Mouse (Mus musculus): Measurements from ENCODE around the gene Rpl26. TPM values are rescaled to one million over a fixed set of nuclear protein-coding genes. Genes with fewer than 3 reads are reported as not detected.

Rpl26 gene
- polyA plus RNA-seq (2016; fragmentation: Nextera tagmentation; extraction: Ambion mirVana), result 711 and 869 TPM in 2 replicates

GRCm38 (mm10) chr11:68901351-68902046 is at the start of gene Rpl26:
Gene Rpl26 (plus strand): TSS chr11:68901583.
- Histone ChIP-seq H3K4me1 (peaks cover 21% of the 10 kb centered on the region; the same call in 1 of the 2 replicates), H3K9me3 (no peaks in the 10 kb centered on the region), H3K27me3 (ENCODE audit: insufficient read depth, poor library complexity, severe bottlenecking) (no peaks in the 10 kb centered on the region), H3K4me3 (peak within 1 kb of the TSS; percentile 99), H3K36me3 (peaks cover 42% of the 10 kb centered on the region), H3K27ac (peak within 1 kb of the TSS; percentile 99)
- WGBS, result under 1% methylated on average over 52 of the region's 52 CpGs
- peak; percentile 98 for DNase-seq (ENCODE audit: low spot score)

- H3K27ac ChIP-seq, result peak overlapping the region; percentile 97
- H3K27me3 ChIP-seq (ENCODE audit: insufficient read depth, poor library complexity, severe bottlenecking), result no peaks in the 10 kb centered on the region
- H3K4me1 ChIP-seq, result peaks cover 24% of the 10 kb centered on the region
- no peak for DNase-seq (ENCODE audit: low spot score)
- H3K36me3 ChIP-seq, result no peaks in the 10 kb centered on the region
- H3K9me3 ChIP-seq, result no peaks in the 10 kb centered on the region
- 3% methylated on average over 13 of the region's 13 CpGs for WGBS
- peak overlapping the region; percentile 99 for H3K4me3 ChIP-seq
Observed at GRCm38 (mm10) chr11:68851644-68852485, 49.5 kb upstream of the Rpl26 start.

- Histone ChIP-seq H3K27me3 (ENCODE audit: insufficient read depth, poor library complexity, severe bottlenecking) (no peaks in the 10 kb centered on the region), H3K36me3 (no peaks in the 10 kb centered on the region), H3K27ac (peak overlapping the region; percentile 97), H3K9me3 (no peaks in the 10 kb centered on the region), H3K4me3 (peak overlapping the region; percentile 99), H3K4me1 (peaks cover 24% of the 10 kb centered on the region)
- WGBS, result under 1% methylated on average over 36 of the region's 36 CpGs
- DNase-seq (ENCODE audit: low spot score), result peak; percentile 85
Observed at GRCm38 (mm10) chr11:68852486-68852901, 48.9 kb upstream of the Rpl26 start.

GRCm38 (mm10) chr11:68852932-68853409 is 48.4 kb upstream of the Rpl26 start:
- peak overlapping the region; percentile 99 for H3K4me3 ChIP-seq
- DNase-seq (ENCODE audit: low spot score), result peak; percentile 100
- WGBS, result 0% methylated on average over 42 of the region's 42 CpGs
- H3K9me3 ChIP-seq, result no peaks in the 10 kb centered on the region
- H3K27ac ChIP-seq, result peak overlapping the region; percentile 97
- H3K36me3 ChIP-seq, result no peaks in the 10 kb centered on the region
- peaks cover 24% of the 10 kb centered on the region for H3K4me1 ChIP-seq
- H3K27me3 ChIP-seq (ENCODE audit: insufficient read depth, poor library complexity, severe bottlenecking), result no peaks in the 10 kb centered on the region

- H3K4me3 ChIP-seq, result peak overlapping the region; percentile 99
- DNase-seq (ENCODE audit: low spot score), result no peak
- no peaks in the 10 kb centered on the region for H3K27me3 ChIP-seq (ENCODE audit: insufficient read depth, poor library complexity, severe bottlenecking)
- H3K36me3 ChIP-seq, result no peaks in the 10 kb centered on the region
- H3K4me1 ChIP-seq, result peaks cover 24% of the 10 kb centered on the region
- WGBS, result 27% methylated on average over 14 of the region's 14 CpGs
- no peaks in the 10 kb centered on the region for H3K9me3 ChIP-seq
- H3K27ac ChIP-seq, result peak overlapping the region; percentile 97
Observed at GRCm38 (mm10) chr11:68853611-68854401, 47.6 kb upstream of the Rpl26 start.

- Histone ChIP-seq H3K27me3 (ENCODE audit: insufficient read depth, poor library complexity, severe bottlenecking) (no peaks in the 10 kb centered on the region), H3K4me1 (peaks cover 24% of the 10 kb centered on the region), H3K36me3 (no peaks in the 10 kb centered on the region), H3K9me3 (no peaks in the 10 kb centered on the region), H3K27ac (no peak overlapping the region), H3K4me3 (no peak overlapping the region)
- WGBS, result 86% methylated on average over 3 of the region's 3 CpGs
- no peak for DNase-seq (ENCODE audit: low spot score)
Observed at GRCm38 (mm10) chr11:68854621-68855020, 46.8 kb upstream of the Rpl26 start.

GRCm38 (mm10) chr11:68857329-68857728 is 44.1 kb upstream of the Rpl26 start:
- Histone ChIP-seq H3K4me3 (no peak overlapping the region), H3K9me3 (no peaks in the 10 kb centered on the region), H3K27ac (no peak overlapping the region), H3K27me3 (ENCODE audit: insufficient read depth, poor library complexity, severe bottlenecking) (no peaks in the 10 kb centered on the region), H3K4me1 (peaks cover 11% of the 10 kb centered on the region), H3K36me3 (no peaks in the 10 kb centered on the region)
- 71% methylated on average over 3 of the region's 3 CpGs for WGBS
- DNase-seq (ENCODE audit: low spot score), result no peak

- H3K27me3 ChIP-seq (ENCODE audit: insufficient read depth, poor library complexity, severe bottlenecking), result no peaks in the 10 kb centered on the region
- H3K36me3 ChIP-seq, result no peaks in the 10 kb centered on the region
- 75% methylated on average over 8 of the region's 8 CpGs for WGBS
- H3K4me1 ChIP-seq, result peaks cover 17% of the 10 kb centered on the region; the same call in 1 of the 2 replicates
- no peak overlapping the region for H3K27ac ChIP-seq
- no peak for DNase-seq (ENCODE audit: low spot score)
- no peak overlapping the region for H3K4me3 ChIP-seq
- no peaks in the 10 kb centered on the region for H3K9me3 ChIP-seq
Observed at GRCm38 (mm10) chr11:68859943-68860593, 41.3 kb upstream of the Rpl26 start.

GRCm38 (mm10) chr11:68862260-68862659 is 39.1 kb upstream of the Rpl26 start:
- Histone ChIP-seq H3K4me1 (peaks cover 20% of the 10 kb centered on the region; the same call in 1 of the 2 replicates), H3K27me3 (ENCODE audit: insufficient read depth, poor library complexity, severe bottlenecking) (no peaks in the 10 kb centered on the region), H3K36me3 (no peaks in the 10 kb centered on the region), H3K27ac (no peak overlapping the region), H3K9me3 (no peaks in the 10 kb centered on the region), H3K4me3 (no peak overlapping the region)
- WGBS, result 78% methylated on average over 2 of the region's 2 CpGs
- DNase-seq (ENCODE audit: low spot score), result no peak

- H3K4me3 ChIP-seq, result no peak overlapping the region
- H3K27ac ChIP-seq, result no peak overlapping the region
- no peaks in the 10 kb centered on the region for H3K27me3 ChIP-seq (ENCODE audit: insufficient read depth, poor library complexity, severe bottlenecking)
- no peaks in the 10 kb centered on the region for H3K9me3 ChIP-seq
- H3K36me3 ChIP-seq, result no peaks in the 10 kb centered on the region
- DNase-seq (ENCODE audit: low spot score), result no peak
- peaks cover 20% of the 10 kb centered on the region; the same call in 1 of the 2 replicates for H3K4me1 ChIP-seq
- 67% methylated on average over 4 of the region's 4 CpGs for WGBS
Observed at GRCm38 (mm10) chr11:68863631-68864091, 37.7 kb upstream of the Rpl26 start.

- Histone ChIP-seq H3K27me3 (ENCODE audit: insufficient read depth, poor library complexity, severe bottlenecking) (no peaks in the 10 kb centered on the region), H3K4me1 (peaks cover 20% of the 10 kb centered on the region; the same call in 1 of the 2 replicates), H3K36me3 (no peaks in the 10 kb centered on the region), H3K9me3 (no peaks in the 10 kb centered on the region), H3K27ac (no peak overlapping the region), H3K4me3 (no peak overlapping the region)
- no peak for DNase-seq (ENCODE audit: low spot score)
- WGBS, result 47% methylated on average over 9 of the region's 9 CpGs
Observed at GRCm38 (mm10) chr11:68864544-68865189, 36.7 kb upstream of the Rpl26 start.
